11 mouse cellular contexts compared by ENCODE assay signal in the genomic region with DNA sequence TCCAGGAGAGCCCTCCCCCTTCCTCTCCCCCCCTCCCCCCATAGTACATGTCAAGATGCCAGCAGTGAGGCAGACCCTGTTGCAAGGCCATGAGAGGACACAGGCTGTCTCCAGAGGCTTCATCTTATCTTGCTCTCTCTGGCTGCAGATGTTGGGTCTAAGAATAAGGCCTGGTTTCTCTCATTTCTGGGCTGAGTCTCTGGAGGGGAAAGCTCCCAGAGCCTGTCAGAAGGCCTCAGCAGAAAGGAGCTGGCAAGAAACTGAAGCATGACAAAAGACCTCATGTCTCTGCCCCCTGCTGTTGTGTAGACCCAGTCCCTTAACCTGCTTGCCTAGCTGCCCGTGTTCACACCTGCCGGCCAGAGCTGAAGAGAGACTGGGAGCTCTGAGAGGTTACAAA. TPM values are rescaled to one million over a fixed set of nuclear protein-coding genes. Genes with fewer than 3 reads are reported as not detected.
DNase-seq lines count a peak whose midpoint lies in the region; ATAC-seq and TF ChIP-seq lines count a peak whose summit lies in the region.
"Had no signal": no experiment of that assay in that cellular context is flagged by ENCODE, and none has a peak within 500 bp of the region (broad histone marks: within the 10 kb centered on the region; RNA-seq: fewer than 3 reads in every experiment).

No protein-coding gene starts in this region.

- no peak overlapping the region for H3K27ac ChIP-seq in liver, postnatal 0 days (ENCODE audit: low read depth)
- H3K27ac ChIP-seq in embryonic facial prominence, embryonic 12.5 days = peak overlapping the region; percentile 69
- peak overlapping the region; percentile 76 for H3K27ac ChIP-seq in heart, embryonic 15.5 days
- peak overlapping the region; percentile 58; the same call in 1 of the 2 replicates for H3K27ac ChIP-seq in liver, embryonic 13.5 days

- no peak overlapping the region for H3K9ac ChIP-seq in liver, postnatal 0 days (replicated peaks)
- H3K9ac ChIP-seq in embryonic facial prominence, embryonic 12.5 days = no peak overlapping the region
- peak overlapping the region; percentile 20; the same call in 1 of the 2 replicates for H3K9ac ChIP-seq in heart, embryonic 15.5 days
- no peak overlapping the region for H3K9ac ChIP-seq in liver, embryonic 13.5 days

- no peak overlapping the region for H3K4me3 ChIP-seq in liver, postnatal 0 days (ENCODE audit: low read depth, low read length)
- H3K4me3 ChIP-seq in embryonic facial prominence, embryonic 12.5 days = no peak overlapping the region
- H3K4me3 ChIP-seq in heart, embryonic 15.5 days = no peak overlapping the region
- no peak overlapping the region for H3K4me3 ChIP-seq in liver, embryonic 13.5 days (replicated peaks)

- H3K27me3 ChIP-seq in liver, postnatal 0 days (ENCODE audit: insufficient read depth, low read length) = no peaks in the 10 kb centered on the region
- no peaks in the 10 kb centered on the region for H3K27me3 ChIP-seq in embryonic facial prominence, embryonic 12.5 days
- no peaks in the 10 kb centered on the region for H3K27me3 ChIP-seq in heart, embryonic 15.5 days
- H3K27me3 ChIP-seq in liver, embryonic 13.5 days = no peaks in the 10 kb centered on the region

- WGBS in liver, postnatal 0 days (ENCODE audit: insufficient replicate concordance) = 75% methylated on average over 2 of the region's 2 CpGs
- 83% methylated on average over 2 of the region's 2 CpGs for WGBS in embryonic facial prominence, embryonic 12.5 days
- WGBS in heart, embryonic 15.5 days = 60% methylated on average over 2 of the region's 2 CpGs
- WGBS in liver, embryonic 13.5 days (ENCODE audit: insufficient replicate concordance) = 73% methylated on average over 2 of the region's 2 CpGs

- TF ChIP-seq EP300 in liver, postnatal 0 days (IDR thresholded peaks at IDR 0.05; ENCODE audit: low read depth) = no peak

- TF ChIP-seq CTCF in liver, postnatal 0 days (IDR thresholded peaks at IDR 0.05; ENCODE audit: low read depth) = no peak

- peaks cover 24% of the 10 kb centered on the region for H3K4me1 ChIP-seq in liver, postnatal 0 days (ENCODE audit: insufficient read depth)
- H3K4me1 ChIP-seq in embryonic facial prominence, embryonic 12.5 days = peaks cover 27% of the 10 kb centered on the region
- peaks cover 47% of the 10 kb centered on the region for H3K4me1 ChIP-seq in heart, embryonic 15.5 days (replicated peaks)
- peaks cover 56% of the 10 kb centered on the region for H3K4me1 ChIP-seq in liver, embryonic 13.5 days (replicated peaks)

- H3K4me2 ChIP-seq in liver, postnatal 0 days (ENCODE audit: low read depth, low read length) = no peak overlapping the region
- H3K4me2 ChIP-seq in embryonic facial prominence, embryonic 12.5 days (replicated peaks) = no peak overlapping the region
- H3K4me2 ChIP-seq in heart, embryonic 15.5 days = peak overlapping the region; percentile 7; the same call in 1 of the 2 replicates
- no peak overlapping the region for H3K4me2 ChIP-seq in liver, embryonic 13.5 days

- H3K36me3 ChIP-seq in liver, postnatal 0 days (replicated peaks; ENCODE audit: insufficient read depth, low read length) = no peaks in the 10 kb centered on the region
- H3K36me3 ChIP-seq in embryonic facial prominence, embryonic 12.5 days = no peaks in the 10 kb centered on the region
- H3K36me3 ChIP-seq in heart, embryonic 15.5 days = no peaks in the 10 kb centered on the region
- H3K36me3 ChIP-seq in liver, embryonic 13.5 days = no peaks in the 10 kb centered on the region
- H3K36me3 ChIP-seq: G1E had no signal

- peak; percentile 18 for DNase-seq in liver
- no peak for DNase-seq in liver, postnatal 0 days
- no peak for DNase-seq in liver, embryonic 13.5 days
- DNase-seq in adrenal gland, adult 2 months = no peak
- DNase-seq in adrenal gland, adult 8-10 months = no peak
- no peak for DNase-seq in cerebellum, adult 9-11 months
- DNase-seq: lung, adult 18-20 months had no signal

- no peaks in the 10 kb centered on the region for H3K9me3 ChIP-seq in liver, postnatal 0 days (ENCODE audit: low read length)
- H3K9me3 ChIP-seq in embryonic facial prominence, embryonic 12.5 days = no peaks in the 10 kb centered on the region
- H3K9me3 ChIP-seq in heart, embryonic 15.5 days (replicated peaks) = no peaks in the 10 kb centered on the region
- no peaks in the 10 kb centered on the region for H3K9me3 ChIP-seq in liver, embryonic 13.5 days (replicated peaks)
- H3K9me3 ChIP-seq: G1E had no signal

- no peak for ATAC-seq in liver, postnatal 0 days
- ATAC-seq in embryonic facial prominence, embryonic 12.5 days (ENCODE audit: insufficient number of reproducible peaks, insufficient read depth, low FRiP score, low TSS enrichment) = no peak
- no peak for ATAC-seq in heart, embryonic 15.5 days (replicated peaks; ENCODE audit: insufficient number of reproducible peaks, insufficient read depth, low FRiP score, low read depth)
- ATAC-seq in liver, embryonic 13.5 days (ENCODE audit: low read depth) = no peak

RNA-seq across cellular contexts. Expression of a gene that starts 19.5 kb away (rescaled TPM):
- 26.4 and 30.2 TPM in 2 replicates for polyA plus RNA-seq in liver, postnatal 0 days (2015; fragmentation: Nextera tagmentation; extraction: Ambion mirVana)
- polyA plus RNA-seq in embryonic facial prominence, embryonic 12.5 days (2016; fragmentation: Nextera tagmentation; extraction: Ambion mirVana) = 34.4 and 37.9 TPM in 2 replicates
- polyA plus RNA-seq in heart, embryonic 15.5 days (2015; fragmentation: Nextera tagmentation; extraction: Ambion mirVana) = 53.7 and 59.5 TPM in 2 replicates
- 29.9 and 33.8 TPM in 2 replicates for polyA plus RNA-seq in liver, embryonic 13.5 days (2015; fragmentation: Nextera tagmentation; extraction: Ambion mirVana)
- total RNA-seq in adrenal gland, adult 2 months (2021) = 10 to 100 TPM; 53.0 to 67.7 TPM
- 166 and 197 TPM in 2 replicates for polyA plus RNA-seq in adrenal gland, adult 2 months (2012; rRNA removed)
- total RNA-seq in adrenal gland, adult 8-10 months (2022) = 10 to 100 TPM; 58.8 to 94.7 (median 64.4) TPM

RNA-seq across cellular contexts. Expression of a gene that starts 46.5 kb away (rescaled TPM):
- polyA plus RNA-seq in liver, postnatal 0 days (2015; fragmentation: Nextera tagmentation; extraction: Ambion mirVana) = 0.65 and 1.2 TPM in 2 replicates
- not detected in 2 replicates for polyA plus RNA-seq in embryonic facial prominence, embryonic 12.5 days (2016; fragmentation: Nextera tagmentation; extraction: Ambion mirVana)
- 4.8 and 8.2 TPM in 2 replicates for polyA plus RNA-seq in heart, embryonic 15.5 days (2015; fragmentation: Nextera tagmentation; extraction: Ambion mirVana)
- 0.39 and 0.44 TPM in 2 replicates for polyA plus RNA-seq in liver, embryonic 13.5 days (2015; fragmentation: Nextera tagmentation; extraction: Ambion mirVana)
- total RNA-seq in adrenal gland, adult 2 months (2021) = 100 to 1,000 TPM in 1 of 2 experiments, not detected in 1; 112 TPM
- 6.3 and 15.7 TPM in 2 replicates for polyA plus RNA-seq in adrenal gland, adult 2 months (2012; rRNA removed)
- 100 to 1,000 TPM in 2 of 4 experiments, not detected in 2; 117 to 151 TPM for total RNA-seq in adrenal gland, adult 8-10 months (2022)
- total RNA-seq: G1E; gastrocnemius, postnatal 4 days had no signal
- polyA plus RNA-seq: G1E had no signal
